23 mouse cellular contexts compared by ENCODE assay signal in genomic region chr5:63965946-63966345, GRCm38 (mm10). TPM values are rescaled to one million over a fixed set of nuclear protein-coding genes. Genes with fewer than 3 reads are reported as not detected.
DNase-seq lines count a peak whose midpoint lies in the region; ATAC-seq and TF ChIP-seq lines count a peak whose summit lies in the region.
"Had no signal": no experiment of that assay in that cellular context is flagged by ENCODE, and none has a peak within 500 bp of the region (broad histone marks: within the 10 kb centered on the region; RNA-seq: fewer than 3 reads in every experiment).

No protein-coding gene starts in this region.

- H3K27ac ChIP-seq in liver, embryonic 16.5 days (ENCODE audit: low read length), result no peak overlapping the region
- H3K27ac ChIP-seq in liver, embryonic 11.5 days (ENCODE audit: low read depth, low read length), result no peak overlapping the region
- H3K27ac ChIP-seq in MEL (ENCODE audit: control insufficient read depth, low read depth, low read length), result no peak overlapping the region
- no peak overlapping the region for H3K27ac ChIP-seq in midbrain, embryonic 14.5 days (replicated peaks; ENCODE audit: low read depth, low read length)
- H3K27ac ChIP-seq: forebrain, embryonic 10.5 days; heart, embryonic 10.5 days; hindbrain, embryonic 14.5 days; kidney, embryonic 15.5 days; layer of hippocampus, adult 2 months; macrophage; midbrain, embryonic 10.5 days; neural tube, embryonic 15.5 days had no signal

- ATAC-seq in liver, embryonic 16.5 days (ENCODE audit: low read depth), result no peak
- no peak for ATAC-seq in liver, embryonic 11.5 days (replicated peaks; ENCODE audit: low FRiP score)
- no peak for ATAC-seq in midbrain, embryonic 14.5 days (ENCODE audit: low FRiP score, low TSS enrichment)
- ATAC-seq: forebrain, embryonic 16.5 days; inflammation-experienced regulatory T-cells, adult 6 months had no signal

- DNase-seq in cerebellum, postnatal 10 days, result peak; percentile 41
- no peak for DNase-seq in cerebellum, postnatal 4 days (ENCODE audit: low spot score in 2 of 2)
- no peak for DNase-seq in liver, embryonic 11.5 days (ENCODE audit: low spot score)
- DNase-seq in MEL (ENCODE audit: low read depth, low spot score), result peak; percentile 36
- peak; percentile 27 for DNase-seq in Muller cell, postnatal 12 days (ENCODE audit: inconsistent ontology term)
- no peak for DNase-seq in midbrain, embryonic 14.5 days
- DNase-seq: cerebellum, adult 11 months; gastrocnemius, postnatal 10 days; heart, postnatal 4 days; right cerebral cortex, adult 18-20 months; right cerebral cortex, postnatal 4 days; thymus, postnatal 14 days had no signal

- H3K4me3 ChIP-seq in liver, embryonic 16.5 days (ENCODE audit: low read depth, low read length), result no peak overlapping the region
- H3K4me3 ChIP-seq in liver, embryonic 11.5 days (ENCODE audit: low read depth, low read length), result no peak overlapping the region
- H3K4me3 ChIP-seq in MEL (ENCODE audit: control insufficient read depth in 1 of 2, insufficient read depth in 1 of 2, low read depth in 2 of 2, low read length in 2 of 2), result no peak overlapping the region
- H3K4me3 ChIP-seq in midbrain, embryonic 14.5 days (replicated peaks; ENCODE audit: low read depth, low read length), result no peak overlapping the region
- H3K4me3 ChIP-seq: forebrain, embryonic 10.5 days; heart, embryonic 10.5 days; kidney, embryonic 15.5 days; layer of hippocampus, adult 2 months; midbrain, embryonic 10.5 days; neural tube, embryonic 15.5 days had no signal

- no peak for TF ChIP-seq POLR2A in MEL (IDR thresholded peaks at IDR 0.05; ENCODE audit: control insufficient read depth in 1 of 2, insufficient read depth in 1 of 2, low read depth in 1 of 2, low read length in 2 of 2, poor library complexity in 1 of 2)

- TF ChIP-seq RAD21 in MEL (IDR thresholded peaks at IDR 0.05; ENCODE audit: low read depth, low read length), result no peak

- H3K79me2 ChIP-seq in MEL (ENCODE audit: control insufficient read depth, insufficient read depth, low read length, poor library complexity), result peaks cover 2% of the 10 kb centered on the region; the same call in 1 of the 2 replicates

- no peak for TF ChIP-seq CTCF in MEL (IDR thresholded peaks at IDR 0.05 in 2 of 3, conservative IDR thresholded peaks at IDR 0.05 in 1 of 3; ENCODE audit: control insufficient read depth in 1 of 3, insufficient read depth in 1 of 3, low read depth in 2 of 3, low read length in 3 of 3, poor library complexity in 1 of 3, severe bottlenecking in 1 of 3)

- TF ChIP-seq EP300 in MEL (IDR thresholded peaks at IDR 0.05; ENCODE audit: low read depth in 1 of 2, low read length in 2 of 2), result no peak

- H3K9ac ChIP-seq in liver, embryonic 16.5 days (ENCODE audit: low read depth, low read length), result no peak overlapping the region
- H3K9ac ChIP-seq in liver, embryonic 11.5 days (ENCODE audit: low read depth, low read length), result no peak overlapping the region
- H3K9ac ChIP-seq in MEL (ENCODE audit: control insufficient read depth, low read depth, low read length, poor library complexity, severe bottlenecking), result no peak overlapping the region
- H3K9ac ChIP-seq in midbrain, embryonic 14.5 days (replicated peaks; ENCODE audit: low read length), result no peak overlapping the region
- H3K9ac ChIP-seq: hindbrain, embryonic 14.5 days; kidney, embryonic 15.5 days; neural tube, embryonic 15.5 days had no signal

- H3K9me3 ChIP-seq in liver, embryonic 16.5 days (replicated peaks; ENCODE audit: control insufficient read depth, low read length), result no peaks in the 10 kb centered on the region
- no peaks in the 10 kb centered on the region for H3K9me3 ChIP-seq in liver, embryonic 11.5 days (ENCODE audit: control insufficient read depth, low read length)
- H3K9me3 ChIP-seq in MEL (replicated peaks; ENCODE audit: insufficient read depth, low read length), result no peaks in the 10 kb centered on the region
- H3K9me3 ChIP-seq in midbrain, embryonic 14.5 days (ENCODE audit: control insufficient read depth, low read length), result no peaks in the 10 kb centered on the region
- H3K9me3 ChIP-seq: forebrain, embryonic 10.5 days; heart, embryonic 10.5 days; kidney, embryonic 15.5 days; midbrain, embryonic 10.5 days; neural tube, embryonic 15.5 days had no signal

- H3K36me3 ChIP-seq in liver, embryonic 16.5 days (ENCODE audit: control insufficient read depth, insufficient read depth), result no peaks in the 10 kb centered on the region
- H3K36me3 ChIP-seq in liver, embryonic 11.5 days (ENCODE audit: control insufficient read depth, insufficient read depth, low read length), result no peaks in the 10 kb centered on the region
- H3K36me3 ChIP-seq in MEL (ENCODE audit: control insufficient read depth in 1 of 2, insufficient read depth in 2 of 2, low read length in 2 of 2), result peaks cover 0 to 16% of the 10 kb centered on the region in 2 experiments; a peak in 2 of 4 replicates
- no peaks in the 10 kb centered on the region for H3K36me3 ChIP-seq in midbrain, embryonic 14.5 days (ENCODE audit: control insufficient read depth, insufficient read depth, low read length)
- H3K36me3 ChIP-seq: heart, embryonic 10.5 days; kidney, embryonic 15.5 days; midbrain, embryonic 10.5 days; neural tube, embryonic 15.5 days had no signal

- H3K4me1 ChIP-seq in liver, embryonic 16.5 days (ENCODE audit: control insufficient read depth, low read depth, low read length), result peaks cover 29% of the 10 kb centered on the region
- 0 out of 2 replicates have a peak, but pooled peaks cover 3% of the 10 kb centered on the region for H3K4me1 ChIP-seq in liver, embryonic 11.5 days (replicated peaks; ENCODE audit: control insufficient read depth, insufficient read depth, low read length)
- H3K4me1 ChIP-seq in MEL (ENCODE audit: control insufficient read depth in 1 of 2, insufficient read depth in 2 of 2, low read length in 2 of 2), result peaks cover 6 to 16% of the 10 kb centered on the region in 2 experiments
- H3K4me1 ChIP-seq in midbrain, embryonic 14.5 days (ENCODE audit: control insufficient read depth, insufficient read depth, low read length), result peaks cover 9% of the 10 kb centered on the region

- 76% methylated on average over 1 of the region's 1 CpGs for WGBS in liver, embryonic 16.5 days (ENCODE audit: insufficient replicate concordance)
- 82% methylated on average over 1 of the region's 1 CpGs for WGBS in liver, embryonic 11.5 days
- WGBS in midbrain, embryonic 14.5 days, result 89% methylated on average over 1 of the region's 1 CpGs

- peak overlapping the region; percentile 36; the same call in 1 of the 2 replicates for H3K4me2 ChIP-seq in liver, embryonic 16.5 days (ENCODE audit: low read depth, low read length)
- H3K4me2 ChIP-seq in liver, embryonic 11.5 days, result no peak overlapping the region
- H3K4me2 ChIP-seq in midbrain, embryonic 14.5 days (ENCODE audit: low read length), result no peak overlapping the region
- H3K4me2 ChIP-seq: hindbrain, embryonic 14.5 days; neural tube, embryonic 15.5 days had no signal

- H3K27me3 ChIP-seq in liver, embryonic 16.5 days (ENCODE audit: control insufficient read depth, insufficient read depth, low read depth, low read length), result no peaks in the 10 kb centered on the region
- H3K27me3 ChIP-seq in liver, embryonic 11.5 days (replicated peaks; ENCODE audit: control insufficient read depth, insufficient read depth, low read length), result no peaks in the 10 kb centered on the region
- H3K27me3 ChIP-seq in MEL (ENCODE audit: control insufficient read depth in 1 of 2, insufficient read depth in 2 of 2, low read length in 2 of 2), result no peaks in the 10 kb centered on the region
- H3K27me3 ChIP-seq in midbrain, embryonic 14.5 days (ENCODE audit: control insufficient read depth, insufficient read depth, low read length), result no peaks in the 10 kb centered on the region
- H3K27me3 ChIP-seq: kidney, embryonic 15.5 days; neural tube, embryonic 15.5 days had no signal

TF ChIP-seq in MEL, 35 proteins besides CTCF, POLR2A, EP300 and RAD21:
- TF ChIP-seq MEF2A (IDR thresholded peaks at IDR 0.05; ENCODE audit: extremely low read depth, insufficient replicate concordance, low read depth, low read length, poor library complexity, severe bottlenecking) (no peak), TBP (IDR thresholded peaks at IDR 0.05; ENCODE audit: low read depth, low read length) (0 out of 2 replicates have a peak, but pooled peaks have one; percentile 34), MAFK (IDR thresholded peaks at IDR 0.05; ENCODE audit: borderline replicate concordance, low read depth, low read length) (no peak), MAZ (IDR thresholded peaks at IDR 0.05; ENCODE audit: low read depth, low read length) (no peak), ZC3H11A (IDR thresholded peaks at IDR 0.05; ENCODE audit: low read depth, low read length) (no peak), MYC (IDR thresholded peaks at IDR 0.05; ENCODE audit: low read depth, low read length) (no peak), NRF1 (IDR thresholded peaks at IDR 0.05; ENCODE audit: insufficient read depth, low read depth, low read length, poor library complexity, severe bottlenecking) (no peak)

RNA-seq across cellular contexts. Expression of gene Rell1, which starts 2.8 kb away (rescaled TPM):
- 8.9 and 9.1 TPM in 2 replicates for polyA plus RNA-seq in liver, embryonic 16.5 days (2015; fragmentation: Nextera tagmentation; extraction: Ambion mirVana)
- polyA plus RNA-seq in liver, embryonic 11.5 days (2014; fragmentation: Nextera tagmentation; extraction: Ambion mirVana), result 9.0 and 11.0 TPM in 2 replicates
- 2.1 and 2.2 TPM in 2 replicates for total RNA-seq in MEL (2012; rRNA removed)
- polyA plus RNA-seq in MEL (2012; ENCODE audit: insufficient read depth in 1 of 2, insufficient read length in 2 of 2, low read depth in 1 of 2, low replicate concordance in 2 of 2, missing spikeins in 1 of 2), result 1 to 10 TPM in 1 of 2 experiments, not detected in 1; 5.2 TPM
- polyA plus RNA-seq in midbrain, embryonic 14.5 days (2014; fragmentation: Nextera tagmentation; extraction: Ambion mirVana), result 4.1 and 6.1 TPM in 2 replicates

Comparison
In these comparisons a context has a peak if more than half of its experiments do, and no peak if none do; other contexts are left out.
1. DNase-seq: peak in cerebellum, postnatal 10 days (2 of 2), MEL (single experiment) and Muller cell, postnatal 12 days (single experiment); none in cerebellum, postnatal 4 days (0 of 2), liver, embryonic 11.5 days (single experiment) and midbrain, embryonic 14.5 days (single experiment).